Mouse (Mus musculus) megakaryocyte, embryonic 14.5 days (primary cell): ENCODE results near the gene Olfr93.

Source experiments
- FLI1 ChIP-seq: IDR thresholded peaks from 2 replicates; pipeline ENCODE4 v1.6.1; 2012; ENCODE audit warnings: low read length, inconsistent platforms, mixed read lengths
- GATA1 ChIP-seq: IDR thresholded peaks from 3 replicates; pipeline ENCODE4 v1.6.1; 2012; ENCODE audit warnings: mixed read lengths, low read length, inconsistent platforms, borderline replicate concordance

- TF ChIP-seq GATA1 (no peak), FLI1 (no peak)
These were observed 29.4 kb upstream of the Olfr93 start for GRCm38 (mm10) chr17:37190711-37191110.
